Mouse (Mus musculus): Measurements from ENCODE around the gene Pm20d1.

Gene Pm20d1

DNA sequence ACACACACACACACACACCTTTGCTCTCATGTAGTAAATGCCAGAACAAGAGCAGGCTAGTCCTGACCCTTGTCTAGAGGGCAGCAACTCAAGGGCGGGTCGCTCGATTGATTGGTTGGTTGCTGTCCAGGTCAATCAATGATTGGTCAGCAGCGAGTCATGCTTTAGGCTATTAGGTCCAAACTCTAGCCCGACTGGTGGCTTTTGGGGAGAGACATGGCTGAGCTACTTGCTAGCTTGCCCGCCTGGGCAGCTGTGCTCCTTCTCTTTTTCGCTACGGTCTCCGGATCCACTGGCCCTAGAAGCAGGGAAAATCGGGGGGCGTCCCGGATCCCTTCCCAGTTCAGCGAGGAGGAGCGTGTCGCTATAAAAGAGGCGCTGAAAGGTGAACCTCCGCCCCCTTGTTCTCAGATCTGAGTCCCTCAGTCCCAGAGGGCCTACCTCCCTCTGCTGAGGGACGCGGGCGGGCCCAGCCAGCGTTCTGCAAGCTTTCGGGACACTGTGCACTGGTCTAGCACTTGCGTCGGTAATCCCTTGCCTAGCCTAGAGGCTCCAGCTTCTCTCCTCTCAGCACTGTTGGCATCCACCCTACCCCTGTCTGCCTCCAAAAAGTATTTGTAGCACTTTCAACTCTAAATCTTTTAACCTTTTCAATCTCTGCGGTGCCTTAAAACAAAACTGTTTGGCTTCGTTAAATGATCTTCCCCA is at the start of gene Pm20d1:
Pm20d1 (plus strand) TSS at position 180 of the 708 bp plus-strand sequence.
- DNase-seq (ENCODE audit: extremely low spot score), result peak; percentile 65

DNA sequence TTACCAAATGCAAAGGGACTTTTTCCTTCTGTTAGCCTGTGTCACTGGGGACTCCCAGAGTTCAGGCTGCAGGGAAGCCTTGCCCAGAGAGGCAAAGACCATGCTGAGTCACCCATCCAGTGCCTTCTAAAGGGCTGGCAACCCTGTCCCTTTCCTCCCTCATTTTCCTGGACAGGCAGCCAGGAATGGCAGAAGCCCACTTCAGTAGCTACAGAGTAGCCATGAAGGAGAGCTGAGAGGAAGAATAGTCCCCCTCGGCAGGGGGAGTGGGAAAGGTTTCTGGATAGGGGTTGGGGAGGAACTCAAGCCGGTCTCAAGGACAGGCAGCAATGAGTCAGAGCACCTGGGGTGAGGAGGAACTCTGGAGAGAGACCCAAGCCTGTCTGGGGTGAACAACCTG is 49.4 kb upstream of the Pm20d1 start:
- no peak for DNase-seq (ENCODE audit: extremely low spot score)

DNA sequence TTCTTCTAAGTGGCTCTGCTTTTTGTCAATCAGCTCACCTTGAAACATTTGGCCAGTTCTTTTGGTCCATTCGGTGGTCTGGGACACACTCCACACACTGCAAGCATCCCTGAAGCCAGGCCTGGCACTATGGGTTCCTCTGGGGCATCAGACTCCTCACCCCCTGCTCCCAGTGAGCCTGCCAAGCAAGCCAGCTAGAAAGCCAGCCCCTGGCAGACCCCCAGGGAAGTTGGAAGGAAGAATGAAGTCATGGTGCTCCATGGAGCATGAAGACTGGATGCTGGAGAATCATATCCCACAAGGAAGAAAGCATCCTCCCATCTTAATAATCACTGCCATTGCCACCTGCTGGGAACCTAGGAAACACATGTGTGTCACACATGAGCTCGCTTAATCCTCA is 48.5 kb upstream of the Pm20d1 start:
- no peak for DNase-seq (ENCODE audit: extremely low spot score)

DNA sequence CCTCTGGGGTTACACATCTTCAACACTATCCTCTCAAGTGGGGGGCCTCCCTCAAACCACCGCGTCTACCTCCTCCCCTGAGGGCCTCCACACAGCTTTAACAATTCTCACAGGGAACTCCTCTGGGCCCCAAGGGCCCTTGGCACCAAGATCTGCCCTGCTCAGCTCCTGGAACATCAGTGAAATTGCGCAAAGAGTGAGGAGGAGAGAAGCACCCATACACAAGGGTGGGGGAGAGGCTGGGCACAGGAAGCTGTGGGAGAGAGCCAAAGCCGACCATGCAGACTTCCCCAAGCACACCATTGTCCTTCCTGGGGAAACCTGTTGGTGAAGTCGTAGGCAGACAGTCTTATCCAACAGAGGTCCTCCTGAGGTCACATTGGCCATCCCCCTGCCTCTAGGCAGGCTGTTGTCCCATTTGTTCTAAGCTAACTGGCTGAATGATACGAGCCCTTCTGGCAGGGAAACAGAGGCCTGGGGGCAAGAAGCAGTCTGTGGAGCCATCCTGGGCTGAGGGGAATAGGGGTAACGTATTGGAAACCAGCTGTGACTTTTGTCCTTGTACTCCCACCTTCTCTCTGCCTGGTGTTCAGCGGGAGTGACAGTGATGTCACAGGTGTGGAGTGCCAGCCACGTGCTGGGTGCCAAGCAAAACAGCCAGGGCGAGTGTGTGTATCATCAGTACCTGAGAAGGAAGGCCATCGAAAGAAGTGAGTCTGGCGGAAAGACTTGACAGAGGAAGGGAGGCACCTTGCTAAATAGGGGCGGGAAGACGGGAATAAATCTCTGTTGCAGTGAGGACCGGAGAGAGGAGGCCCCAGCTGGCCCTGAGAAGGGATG is 47.3 kb upstream of the Pm20d1 start:
- DNase-seq (ENCODE audit: extremely low spot score), result no peak

DNA sequence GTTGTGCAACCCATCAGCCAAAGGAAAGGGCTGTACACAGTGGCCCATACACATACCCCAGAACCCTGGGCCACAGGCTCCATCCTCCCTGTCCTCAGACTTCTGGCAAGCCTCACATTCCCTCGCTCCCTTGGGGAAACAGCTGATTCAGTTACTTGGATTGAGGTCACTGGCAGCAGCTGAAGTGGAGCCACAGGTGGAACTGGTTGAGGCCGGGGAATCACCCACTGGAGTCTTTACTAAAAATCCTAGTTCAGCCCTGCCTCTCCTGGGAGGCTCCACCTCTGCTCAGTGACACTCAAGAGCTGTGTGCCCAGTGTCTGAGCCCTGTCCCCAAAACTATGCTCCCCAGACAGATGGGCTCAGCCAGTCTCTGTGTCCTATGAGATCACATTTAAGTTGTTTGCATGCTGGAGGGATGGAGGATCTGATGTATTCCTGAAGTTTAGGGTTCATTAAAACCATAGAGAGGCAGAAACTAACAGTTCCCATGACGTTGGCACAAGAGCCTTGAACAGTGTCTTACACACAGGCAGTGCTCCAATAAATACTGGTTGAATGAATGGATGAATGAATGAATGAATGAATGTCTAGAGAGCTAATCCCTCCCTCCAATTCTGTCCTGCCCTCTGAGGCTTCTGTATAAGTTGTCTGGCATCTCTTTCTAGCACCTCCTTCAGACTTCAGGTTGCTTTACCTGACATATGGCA is 45.8 kb upstream of the Pm20d1 start:
- DNase-seq (ENCODE audit: extremely low spot score), result no peak

DNA sequence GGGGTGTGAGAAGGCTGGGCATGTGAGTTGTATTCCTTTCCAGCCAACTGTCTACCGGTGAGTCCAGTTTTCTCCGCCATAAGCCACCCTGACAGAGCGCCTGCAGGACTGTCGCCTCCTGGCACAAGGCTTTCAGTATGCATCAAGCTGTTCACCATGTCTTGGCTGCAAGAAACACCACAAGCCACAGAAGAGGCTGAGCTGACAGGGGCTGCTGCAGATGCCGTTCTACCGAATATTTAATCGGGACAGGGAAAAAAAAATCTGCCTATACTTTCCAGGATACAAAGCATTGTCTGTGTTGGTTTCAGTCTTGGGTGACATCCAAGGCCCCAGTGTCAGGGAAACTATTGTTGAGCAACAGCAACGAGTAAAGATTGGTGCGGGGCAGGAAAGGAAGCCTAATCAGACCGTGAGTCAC is 45.3 kb upstream of the Pm20d1 start:
- no peak for DNase-seq (ENCODE audit: extremely low spot score)

DNA sequence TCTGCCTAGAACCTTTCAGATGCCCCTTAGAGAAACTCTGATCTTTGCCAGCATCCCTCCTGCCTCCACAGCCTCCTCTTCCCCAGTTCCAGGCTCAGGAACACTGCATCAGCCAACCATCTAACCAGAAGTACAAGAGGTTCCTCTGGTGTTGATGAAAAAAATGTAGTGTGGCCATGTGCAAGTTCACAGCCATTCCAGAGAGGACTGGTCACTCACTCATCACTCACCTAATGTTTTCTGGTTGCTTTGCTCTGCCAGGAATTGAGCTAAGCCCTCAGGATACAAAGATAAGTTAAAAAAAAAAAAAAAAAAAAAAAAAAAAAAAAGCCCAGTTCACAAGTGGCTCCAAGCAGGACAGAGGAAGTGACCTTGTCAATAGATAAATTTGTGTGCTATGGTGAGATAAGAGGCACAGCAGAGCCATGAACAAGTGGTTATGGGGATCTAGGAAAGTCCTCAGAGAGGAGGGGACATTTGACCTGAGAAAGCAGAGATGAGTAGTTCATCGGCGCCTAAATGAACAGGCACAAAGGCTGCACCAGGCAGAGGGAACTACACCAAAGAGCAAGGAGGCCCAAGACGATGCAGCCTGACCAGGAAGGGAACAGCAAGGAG is 42.9 kb upstream of the Pm20d1 start:
- no peak for DNase-seq (ENCODE audit: extremely low spot score)

DNA sequence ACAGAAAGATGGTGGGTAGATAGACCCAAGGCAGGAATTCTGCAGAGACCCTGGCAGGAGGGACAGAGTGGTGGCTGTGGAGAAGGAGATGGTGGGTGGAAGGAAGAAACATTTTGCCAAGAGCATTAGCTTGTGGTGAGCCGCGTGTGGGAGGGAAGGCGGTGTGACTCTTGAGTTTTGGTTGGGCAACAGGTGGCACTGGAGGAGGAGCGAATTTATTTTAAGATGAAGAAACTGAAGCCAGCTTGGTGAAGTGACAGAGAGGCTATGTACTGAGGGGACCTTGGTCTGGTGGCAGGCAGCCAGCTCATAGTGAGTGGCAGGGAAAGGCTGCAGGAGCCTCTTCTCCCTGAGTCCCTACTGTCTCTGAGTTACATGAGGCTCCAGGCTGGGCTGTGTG is 42.3 kb upstream of the Pm20d1 start:
- DNase-seq (ENCODE audit: extremely low spot score), result no peak

DNA sequence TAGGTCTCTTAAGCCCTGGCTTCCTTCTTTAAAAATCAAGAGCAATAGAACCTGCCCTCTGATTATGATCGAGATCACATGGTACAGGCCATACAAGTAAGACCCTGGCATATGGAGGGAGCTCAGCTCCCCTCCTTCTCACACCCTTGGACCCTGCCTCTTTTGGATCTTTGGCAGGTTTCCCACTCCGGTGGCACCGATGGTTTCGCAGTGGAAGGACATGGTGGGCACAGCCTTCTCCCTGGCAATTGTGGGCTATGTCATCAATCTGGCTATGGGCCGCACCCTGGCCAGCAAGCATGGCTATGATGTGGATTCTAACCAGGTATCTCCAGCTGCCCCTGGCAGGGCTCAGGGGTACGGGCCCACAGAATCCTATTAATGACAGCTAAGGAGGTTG is 40.0 kb upstream of the Pm20d1 start:
- no peak for DNase-seq (ENCODE audit: extremely low spot score)

DNA sequence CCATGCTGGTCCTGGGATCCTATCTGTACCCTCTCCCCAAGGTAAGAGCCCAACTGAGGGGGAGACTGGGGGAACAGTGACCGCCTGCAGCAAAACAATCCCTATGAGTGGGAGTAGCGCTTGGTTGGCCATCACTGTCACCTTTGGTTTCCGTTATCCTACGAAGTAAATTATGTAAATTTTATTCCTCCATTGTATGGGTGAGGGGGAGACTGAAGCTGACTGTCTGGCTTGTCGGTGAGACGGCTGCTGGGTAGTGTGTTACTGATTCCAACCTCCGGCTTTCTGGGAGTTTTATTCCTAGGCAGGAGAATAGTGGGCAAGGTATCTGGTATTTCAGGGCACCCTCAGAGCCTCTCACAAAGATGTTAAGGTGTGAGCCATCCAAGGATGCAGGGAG is 38.4 kb upstream of the Pm20d1 start:
- no peak for DNase-seq (ENCODE audit: extremely low spot score)

DNA sequence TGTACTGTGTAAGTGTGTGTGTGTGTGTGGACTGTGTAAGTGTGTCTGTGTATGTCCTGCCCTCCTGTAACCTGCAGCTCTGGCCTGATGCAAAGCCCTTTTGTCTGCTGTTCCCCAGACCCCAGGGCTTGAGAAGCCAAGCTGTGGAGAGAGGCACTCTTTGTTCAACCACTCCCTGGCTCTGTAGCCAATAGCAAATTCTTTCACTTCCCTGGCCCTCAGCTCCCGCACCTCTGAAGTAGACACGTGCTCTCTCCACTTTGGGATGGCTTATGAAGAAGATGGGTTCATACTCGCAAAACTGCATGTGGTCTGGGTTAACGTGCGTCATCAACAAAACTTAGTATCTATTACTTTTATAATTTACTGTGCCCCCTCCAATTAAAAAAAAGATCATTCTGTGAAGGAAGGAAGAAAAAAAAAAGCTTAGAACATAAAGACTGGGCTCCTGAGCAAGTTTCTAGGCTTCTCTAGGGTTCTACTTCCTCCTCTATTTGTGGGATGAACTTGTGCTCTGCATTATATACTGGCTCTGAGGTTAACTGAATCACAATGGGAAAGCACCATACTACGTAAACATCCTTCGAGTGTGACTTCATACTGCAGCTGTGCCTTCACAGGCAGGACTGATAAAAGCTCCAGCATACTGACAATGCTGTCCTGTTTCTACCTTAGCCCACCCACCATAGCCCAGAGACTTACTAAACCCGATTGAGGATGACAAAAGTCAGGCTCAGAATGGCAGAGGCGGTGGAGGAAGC is 37.3 kb upstream of the Pm20d1 start:
- DNase-seq (ENCODE audit: extremely low spot score), result no peak

DNA sequence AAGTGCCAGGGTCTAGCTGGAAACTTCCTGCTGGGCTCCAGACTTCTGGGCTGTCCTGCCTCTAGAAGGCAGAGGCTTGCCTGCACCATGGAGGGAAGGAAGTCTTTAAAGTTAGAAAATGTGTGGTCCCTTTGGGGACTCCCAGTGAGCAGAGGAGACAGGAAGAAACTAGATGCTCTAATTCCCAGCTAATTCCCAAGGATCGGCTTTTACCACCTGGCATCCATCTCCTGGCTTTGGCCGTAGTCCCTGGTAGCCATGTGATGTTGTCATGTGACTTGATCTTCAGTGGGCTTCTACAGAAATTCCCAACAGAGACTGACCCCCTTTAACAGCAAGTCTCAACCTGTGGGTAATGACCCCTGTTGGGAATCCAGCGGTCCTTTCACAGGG is 36.8 kb upstream of the Pm20d1 start:
- DNase-seq (ENCODE audit: extremely low spot score), result no peak

DNA sequence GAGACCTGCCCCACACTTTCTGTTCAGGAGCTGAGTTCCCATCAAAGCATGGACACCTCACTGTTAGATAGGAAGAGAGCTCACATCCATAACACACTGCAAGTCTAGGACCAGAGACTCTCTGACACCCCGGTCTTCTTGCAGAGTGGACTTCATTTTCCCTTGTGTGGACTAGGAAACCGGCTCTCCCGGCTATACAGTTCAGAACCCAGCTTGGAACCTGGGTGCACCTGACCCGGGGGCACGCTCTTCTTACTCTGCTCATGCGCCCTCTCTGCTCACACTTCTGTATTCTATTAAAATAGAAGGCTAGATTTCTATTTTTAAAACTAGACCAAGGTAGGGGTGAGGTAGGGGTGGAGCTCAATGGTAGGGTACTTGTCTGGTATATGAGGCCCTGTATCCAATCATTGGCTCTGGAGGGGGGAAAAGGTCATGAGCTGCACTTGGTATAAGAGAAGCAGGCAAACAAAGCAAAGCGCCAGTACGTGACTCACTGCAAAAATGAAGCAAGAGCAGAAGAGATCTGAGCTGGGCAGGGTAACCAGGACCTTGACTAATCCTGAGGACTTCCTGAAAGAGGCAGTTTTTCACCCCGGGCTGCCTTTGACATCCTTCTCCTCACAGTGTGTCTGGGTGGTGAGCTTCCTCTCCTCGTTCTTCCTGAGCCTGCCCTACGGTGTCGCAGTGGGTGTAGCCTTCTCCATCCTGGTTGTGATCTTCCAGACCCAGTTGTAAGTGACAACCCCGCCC is 35.9 kb upstream of the Pm20d1 start:
- DNase-seq (ENCODE audit: extremely low spot score), result no peak

DNA sequence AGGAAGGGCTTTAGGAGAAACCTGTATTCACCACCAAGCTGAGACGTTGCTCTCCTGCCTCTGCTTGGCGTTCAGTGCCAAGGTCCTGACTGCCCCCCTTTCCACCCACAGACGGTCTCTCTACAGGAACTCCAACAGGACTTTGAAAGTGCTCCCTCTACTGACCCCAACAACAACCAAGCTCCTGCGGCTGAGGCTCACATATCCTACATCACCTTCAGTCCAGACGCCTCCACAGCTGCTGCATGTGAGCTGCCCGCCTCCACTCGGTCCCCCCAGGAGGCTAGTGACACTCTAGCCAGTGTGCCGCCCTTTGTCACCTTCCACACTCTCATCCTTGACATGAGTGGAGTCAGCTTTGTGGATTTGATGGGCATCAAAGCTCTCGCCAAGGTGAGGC is 33.5 kb upstream of the Pm20d1 start:
- no peak for DNase-seq (ENCODE audit: extremely low spot score)

DNA sequence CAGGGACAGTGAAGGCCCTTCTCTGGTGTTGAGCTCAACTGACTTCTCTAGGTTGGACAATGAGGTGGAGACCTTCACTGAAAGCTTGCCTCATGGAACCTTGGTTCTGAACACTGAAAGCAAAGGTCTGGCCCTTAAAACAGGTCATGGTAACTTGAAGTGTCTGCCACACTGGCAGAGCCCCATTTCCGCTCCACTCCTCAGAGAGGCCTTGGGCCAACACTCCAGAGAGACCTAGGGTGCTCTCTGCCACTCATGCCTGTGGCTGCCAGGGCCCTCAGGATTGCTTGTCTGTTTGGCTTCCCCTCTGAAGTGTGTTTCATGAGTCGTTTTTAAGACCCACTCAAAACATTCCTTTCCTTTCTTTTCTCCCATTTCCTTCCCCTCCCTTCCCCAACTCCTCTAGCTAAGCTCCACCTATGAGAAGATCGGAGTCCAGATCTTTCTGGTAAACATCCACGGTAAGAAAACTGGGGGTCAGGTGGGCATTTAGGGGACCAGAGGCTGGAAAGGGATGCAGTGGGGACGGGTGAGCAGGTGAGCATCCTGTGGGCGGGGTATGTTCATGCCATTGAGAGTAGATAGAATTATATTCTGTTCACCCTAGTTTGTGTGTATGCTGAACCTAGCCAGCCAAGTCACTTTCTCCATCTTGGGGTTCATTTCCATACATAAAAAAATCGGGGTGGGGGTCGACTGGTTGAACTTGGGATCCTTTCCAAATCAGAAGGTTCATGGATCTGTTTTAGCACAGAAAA is 32.4 kb upstream of the Pm20d1 start:
- no peak for DNase-seq (ENCODE audit: extremely low spot score)

DNA sequence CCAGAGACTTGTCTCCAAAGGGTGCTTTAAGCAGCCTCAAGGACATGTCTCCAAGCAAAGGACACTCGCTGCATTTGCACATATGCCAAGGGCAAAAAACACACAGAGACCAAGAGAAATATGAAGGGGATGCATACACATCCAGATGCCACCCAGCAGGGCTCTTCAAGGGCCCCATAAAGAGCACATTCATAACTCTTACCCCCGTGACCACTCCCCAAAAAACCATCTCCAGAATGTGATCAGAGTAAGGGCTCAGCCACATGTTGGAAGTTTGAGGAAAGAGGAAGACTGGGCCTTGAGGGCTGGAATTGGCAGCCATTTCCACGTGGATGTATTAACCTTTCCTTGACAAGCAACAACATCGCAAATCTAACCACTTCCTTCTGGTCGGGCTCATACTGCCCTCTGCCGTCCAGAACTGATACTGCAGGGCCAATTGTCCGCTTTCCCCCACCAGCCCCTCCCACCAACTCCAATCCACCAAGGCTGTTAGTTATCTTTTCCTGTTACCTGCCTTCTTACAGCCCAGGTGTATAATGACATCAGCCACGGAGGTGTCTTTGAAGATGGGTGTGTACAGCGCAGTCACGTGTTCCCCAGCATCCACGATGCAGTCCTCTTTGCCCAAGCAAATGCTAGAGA is 31.7 kb upstream of the Pm20d1 start:
- DNase-seq (ENCODE audit: extremely low spot score), result peak; percentile 82

DNA sequence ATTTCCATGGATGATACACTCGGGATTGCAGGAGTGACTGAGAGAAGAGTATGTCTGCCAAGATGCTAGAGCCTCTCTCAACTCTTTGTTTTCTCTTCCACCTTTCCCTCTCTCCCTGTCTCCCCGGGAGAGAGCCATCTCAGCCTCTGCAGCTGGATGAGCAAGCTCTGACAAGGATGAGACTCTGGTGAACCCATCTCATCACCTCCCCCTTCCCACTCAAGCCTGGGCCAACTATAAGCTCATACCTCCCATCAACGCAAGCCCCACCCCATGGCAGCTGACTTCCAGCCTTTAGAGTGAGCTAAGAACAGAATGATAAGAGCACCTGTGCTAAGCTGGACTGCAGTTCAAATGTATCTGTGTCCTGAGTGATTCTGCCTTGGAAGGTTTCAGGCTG is 27.9 kb upstream of the Pm20d1 start:
- no peak for DNase-seq (ENCODE audit: extremely low spot score)

DNA sequence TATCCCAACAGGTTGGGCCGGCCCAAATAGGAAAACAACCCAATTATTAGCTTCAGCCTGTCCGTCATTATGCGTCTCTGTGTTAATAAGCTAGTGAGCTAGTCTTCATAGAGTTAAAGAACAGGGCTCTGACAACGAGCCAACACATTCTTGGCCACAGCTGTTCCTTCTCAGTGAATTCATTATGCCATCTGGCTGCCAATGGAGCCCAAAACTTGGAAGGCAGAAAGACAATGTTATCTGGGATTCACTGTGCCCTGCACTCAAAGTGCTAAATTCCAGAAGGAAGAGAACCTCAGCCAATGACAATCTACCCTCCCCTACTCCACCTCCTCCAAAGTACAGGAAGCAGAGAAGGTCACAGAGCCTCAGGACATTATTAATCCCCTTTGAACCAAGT is 26.5 kb upstream of the Pm20d1 start:
- no peak for DNase-seq (ENCODE audit: extremely low spot score)

DNA sequence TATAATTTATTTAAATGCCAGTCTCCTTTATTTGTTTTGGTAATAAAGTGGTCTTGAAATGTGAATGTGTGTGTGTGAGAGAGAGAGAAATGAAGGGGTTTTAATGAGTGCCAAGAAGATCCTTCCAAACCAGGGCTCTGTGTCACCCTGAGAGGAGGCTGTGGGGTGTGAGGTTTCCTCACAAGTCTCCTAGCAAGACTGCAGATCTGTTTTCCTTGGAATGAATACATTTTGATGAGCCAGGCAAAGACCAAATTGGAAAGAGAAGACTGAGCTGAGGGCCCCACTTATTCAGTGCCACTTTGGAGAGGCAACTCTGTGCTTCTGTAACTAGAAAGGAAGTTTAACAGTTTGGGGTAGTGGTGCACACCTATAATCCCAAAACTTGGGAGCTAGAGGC is 25.7 kb upstream of the Pm20d1 start:
- no peak for DNase-seq (ENCODE audit: extremely low spot score)

DNA sequence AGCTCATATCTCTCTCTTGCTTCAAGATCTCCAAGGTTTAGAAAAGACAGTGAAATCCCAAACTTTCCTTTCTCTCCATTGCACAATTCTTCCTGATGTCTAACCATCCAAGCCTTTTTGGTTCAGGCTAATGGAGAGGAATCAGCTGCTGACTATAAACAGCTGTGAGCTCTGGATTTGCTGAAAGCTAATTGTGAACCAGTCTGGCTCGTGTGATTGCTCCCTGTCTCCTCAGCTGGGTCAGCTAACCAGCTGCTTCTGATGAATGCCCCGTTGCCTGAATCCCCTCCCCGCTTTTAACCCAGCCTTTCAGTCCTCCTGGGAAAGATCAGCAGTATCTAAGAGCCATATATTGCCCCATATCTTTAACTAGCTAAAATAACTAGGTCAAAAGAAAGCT is 2.6 kb upstream of the Pm20d1 start:
- no peak for DNase-seq (ENCODE audit: extremely low spot score)
